Mouse (Mus musculus) limb, embryonic 14.5 days (tissue): Measurements from ENCODE around the gene Baat. TPM values are rescaled to one million over a fixed set of nuclear protein-coding genes. Genes with fewer than 3 reads are reported as not detected.
"Not testable (repeated sequence)": the region's sequence is repeated elsewhere in the genome, so short reads cannot be mapped to it uniquely, and the experiment has no call there.

Source experiments
- ATAC-seq: fragments of 200-750 bp; cut with Nextera tagmentation; 2 replicates; pipeline ENCODE4 v1.8.0; 2017; ENCODE audit warnings: low read depth, moderate number of reproducible peaks, moderate TSS enrichment; ENCODE audit not compliant: low FRiP score
- DNase-seq: peaks from one replicate; pipeline ENCODE4 v3.0.0-alpha.2; 2015; ENCODE audit warnings: low spot score
- H3K27ac ChIP-seq: fragments of 300-500 bp; sonication (generic); replicated peaks from 2 replicates; pipeline ENCODE4 v1.5.1; 2014; ENCODE audit warnings: low read depth, mild to moderate bottlenecking, low read length, moderate library complexity, mixed read lengths
- H3K27me3 ChIP-seq: fragments of 300-500 bp; sonication (generic); 2 replicates; pipeline ENCODE4 v1.6.1; 2014; ENCODE audit warnings: low read length, mixed read lengths; ENCODE audit not compliant: control insufficient read depth, insufficient read depth
- H3K36me3 ChIP-seq: fragments of 300-500 bp; sonication (generic); 2 replicates; pipeline ENCODE4 v1.6.1; 2014; ENCODE audit warnings: mild to moderate bottlenecking, low read length, moderate library complexity, mixed read lengths; ENCODE audit not compliant: control insufficient read depth, insufficient read depth
- H3K4me1 ChIP-seq: fragments of 300-500 bp; sonication (generic); 2 replicates; pipeline ENCODE4 v1.6.1; 2014; ENCODE audit warnings: antibody characterized with exemption, low read length, mixed read lengths; ENCODE audit not compliant: control insufficient read depth, insufficient read depth
- H3K4me2 ChIP-seq: fragments of 300-500 bp; sonication (generic); replicated peaks from 2 replicates; pipeline ENCODE4 v1.6.1; 2014; ENCODE audit warnings: low read depth, mild to moderate bottlenecking, low read length, moderate library complexity; ENCODE audit not compliant: severe bottlenecking
- H3K4me3 ChIP-seq: fragments of 300-500 bp; sonication (generic); replicated peaks from 2 replicates; pipeline ENCODE4 v1.5.1; 2014; ENCODE audit warnings: low read length
- H3K9ac ChIP-seq: fragments of 300-500 bp; sonication (generic); 2 replicates; pipeline ENCODE4 v1.6.1; 2014; ENCODE audit warnings: mild to moderate bottlenecking, low read depth, low read length, moderate library complexity; ENCODE audit not compliant: severe bottlenecking
- H3K9me3 ChIP-seq: fragments of 300-500 bp; sonication (generic); 2 replicates; pipeline ENCODE4 v1.6.1; 2016; ENCODE audit warnings: low read length; ENCODE audit not compliant: control insufficient read depth
- POLR2A ChIP-seq: fragments of 200-500 bp; IDR thresholded peaks from 2 replicates; pipeline ENCODE4 v1.8.0; 2012; ENCODE audit warnings: inconsistent platforms, mild to moderate bottlenecking, moderate library complexity, borderline replicate concordance; ENCODE audit not compliant: insufficient read depth, insufficient read length; ENCODE audit errors: extremely low read depth
- WGBS: fragments of 180-500 bp; shearing (Covaris S2); extraction: QIAGEN DNeasy Blood & Tissue Kit; methylation state at CpG from one replicate; pipeline ENCODE4 v1.1.7; 2014; 5-methylcytosine and 5-hydroxymethylcytosine counted together
- polyA plus RNA-seq, 2 experiments: library from polyadenylated mRNA; depleted of rRNA in 1 of 2; stranded (reverse) in 1 of 2; unstranded in 1 of 2; fragments of >200 nt; fragmentation: Nextera tagmentation in 1 of 2; extraction: Ambion mirVana in 1 of 2; gene quantifications; 2 replicates each; pipeline versions ENCODE4 v1.2.1 to v1.2.3; 2012 to 2014

The Baat gene
- polyA plus RNA-seq, 2 experiments, result 0.10 to 0.20 TPM

DNA sequence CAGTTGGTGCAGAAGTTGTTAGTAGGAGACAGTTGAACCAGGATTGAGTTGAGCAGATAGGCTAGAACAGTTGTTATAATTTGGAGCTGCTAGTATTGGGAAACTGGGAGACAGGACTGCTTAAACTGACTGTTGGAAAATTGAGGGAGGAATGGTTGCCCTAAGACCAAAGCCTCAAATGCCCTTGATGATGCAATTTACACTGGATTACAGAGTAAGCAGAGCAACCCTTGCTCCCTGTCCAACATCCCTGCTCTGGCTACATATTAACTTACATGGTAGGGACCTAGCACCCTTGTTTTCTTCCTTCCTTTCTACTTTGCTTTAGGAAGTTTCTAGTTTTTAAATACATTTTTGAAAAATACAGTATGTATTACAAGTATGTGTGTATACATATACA, 20.9 kb downstream of the Baat start:
- H3K9ac ChIP-seq, result no peak overlapping the region
- no peak for DNase-seq
- H3K36me3 ChIP-seq, result no peaks in the 10 kb centered on the region
- H3K4me2 ChIP-seq, result no peak overlapping the region
- no peaks in the 10 kb centered on the region for H3K27me3 ChIP-seq
- H3K27ac ChIP-seq, result no peak overlapping the region
- TF ChIP-seq POLR2A, result no peak
- H3K4me1 ChIP-seq, result no peaks in the 10 kb centered on the region
- H3K9me3 ChIP-seq, result no peaks in the 10 kb centered on the region
- no peak for ATAC-seq
- no peak overlapping the region for H3K4me3 ChIP-seq

DNA sequence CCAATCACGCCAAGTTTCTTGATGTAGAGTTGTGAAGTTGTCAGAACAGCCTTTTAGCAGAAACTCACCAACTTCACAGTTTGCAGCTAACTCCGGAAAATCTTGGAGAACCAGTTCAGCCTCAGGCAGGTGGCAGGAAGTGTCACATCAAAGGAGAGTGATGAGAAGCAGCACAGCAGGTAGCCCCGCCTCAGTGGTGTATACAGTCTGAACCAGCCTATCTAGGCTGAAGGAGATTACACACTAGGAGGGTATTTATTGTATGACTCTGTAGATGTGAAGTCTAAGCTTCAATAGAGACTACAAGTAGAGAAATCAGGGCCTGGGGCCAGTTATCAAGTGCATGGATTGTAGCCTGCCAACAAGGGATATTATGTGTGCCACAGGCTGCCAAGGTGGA, 25.5 kb downstream of the Baat start:
- Histone ChIP-seq H3K4me3 (no peak overlapping the region), H3K9me3 (no peaks in the 10 kb centered on the region), H3K4me2 (0 out of 2 replicates have a peak overlapping the region, but pooled peaks have one; percentile 31), H3K9ac (no peak overlapping the region), H3K4me1 (no peaks in the 10 kb centered on the region), H3K27ac (no peak overlapping the region), H3K27me3 (no peaks in the 10 kb centered on the region), H3K36me3 (no peaks in the 10 kb centered on the region)
- no peak for TF ChIP-seq POLR2A
- 43% methylated on average over 3 of the region's 3 CpGs for WGBS
- DNase-seq, result peak; percentile 14
- no peak for ATAC-seq

DNA sequence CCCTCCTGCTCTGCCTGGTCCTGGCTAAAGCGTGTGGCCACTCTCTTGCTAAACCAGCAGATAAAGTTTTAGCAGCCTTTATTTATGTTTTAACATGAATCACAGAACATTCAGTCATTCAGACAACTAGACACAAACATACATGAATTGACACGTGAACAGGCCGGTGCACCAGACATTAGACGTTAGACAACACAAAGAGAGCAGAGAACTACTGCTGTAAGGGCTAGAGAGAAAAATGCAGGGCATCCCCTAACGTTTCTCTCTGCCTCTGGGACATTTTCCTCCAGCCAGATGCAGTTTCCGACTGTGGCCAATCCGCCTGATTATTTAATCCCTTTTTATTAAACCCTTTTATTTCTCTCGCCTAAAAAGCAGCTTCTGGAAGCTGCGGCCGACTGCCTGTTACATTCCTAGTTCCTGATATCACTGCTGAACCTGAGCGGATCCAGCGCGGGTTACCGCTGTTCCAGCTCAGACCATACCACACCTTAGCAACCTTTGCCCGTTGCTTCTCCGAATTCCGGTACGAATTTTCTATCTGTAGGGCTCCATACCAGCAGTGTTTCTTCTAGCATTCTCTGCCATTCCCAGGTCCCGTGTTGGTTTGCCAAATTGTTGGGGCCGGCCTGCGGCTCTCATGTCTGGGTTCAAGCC, 26.1 kb downstream of the Baat start:
- Histone ChIP-seq H3K27me3 (no peaks in the 10 kb centered on the region), H3K4me3 (no peak overlapping the region; the same call in 1 of the 2 replicates), H3K9me3 (no peaks in the 10 kb centered on the region), H3K27ac (no peak overlapping the region), H3K9ac (no peak overlapping the region), H3K36me3 (no peaks in the 10 kb centered on the region), H3K4me2 (peak overlapping the region; percentile 31; the same call in 1 of the 2 replicates), H3K4me1 (no peaks in the 10 kb centered on the region)
- DNase-seq (peak; percentile 7), ATAC-seq (no peak)
- WGBS, result 12% methylated on average over 21 of the region's 21 CpGs
- no peak for TF ChIP-seq POLR2A

GRCm38 (mm10) chr4:49479035-49479434, 27.3 kb downstream of the Baat start:
- WGBS, result 26% methylated on average over 2 of the region's 2 CpGs
- not testable (repeated sequence) for H3K4me1 ChIP-seq, H3K9me3 ChIP-seq, H3K36me3 ChIP-seq, H3K4me3 ChIP-seq, ATAC-seq, H3K9ac ChIP-seq, H3K4me2 ChIP-seq, H3K27ac ChIP-seq, H3K27me3 ChIP-seq, DNase-seq

- no peak for TF ChIP-seq POLR2A
- no peak overlapping the region for H3K27ac ChIP-seq
- DNase-seq (peak; percentile 12), ATAC-seq (no peak)
- no peaks in the 10 kb centered on the region for H3K27me3 ChIP-seq
- H3K9ac ChIP-seq, result no peak overlapping the region
- H3K9me3 ChIP-seq, result no peaks in the 10 kb centered on the region
- H3K4me2 ChIP-seq, result peak overlapping the region; percentile 51
- H3K36me3 ChIP-seq, result no peaks in the 10 kb centered on the region
- no peaks in the 10 kb centered on the region for H3K4me1 ChIP-seq
- H3K4me3 ChIP-seq, result peak overlapping the region; percentile 23
- WGBS, result 21% methylated on average over 19 of the region's 19 CpGs
These were observed 28.1 kb downstream of the Baat start for GRCm38 (mm10) chr4:49478118-49478877.
